Mouse (Mus musculus) embryo, embryonic 10 days (tissue): ENCODE data around the gene Utp20.
"Not testable (repeated sequence)": the region's sequence is repeated elsewhere in the genome, so short reads cannot be mapped to it uniquely, and the experiment has no call there.

ENCODE experiments used
- DNase-seq: peaks from one replicate; pipeline ENCODE4 v3.0.0-alpha.2; 2015; ENCODE audit warnings: low spot score

The Utp20 gene

DNA sequence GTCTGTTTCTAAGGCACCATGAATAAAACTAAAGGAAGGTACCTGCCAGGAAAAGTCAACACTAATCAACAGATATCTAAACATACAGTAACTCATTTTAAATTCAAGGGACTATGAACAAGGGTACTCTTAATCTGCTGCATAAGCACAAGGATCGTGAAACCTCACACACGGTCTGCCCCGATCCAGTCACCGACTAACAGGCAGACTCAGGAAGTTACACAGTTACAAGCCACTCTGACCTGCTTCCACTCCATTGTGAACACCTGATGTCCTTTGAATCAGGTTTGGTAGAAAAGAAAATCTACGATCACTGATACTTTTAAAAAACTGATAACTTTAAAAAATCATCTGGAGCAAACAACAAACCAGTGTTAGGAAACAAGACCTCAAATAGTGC is 42.7 kb downstream of the Utp20 start:
- no peak for DNase-seq

DNA sequence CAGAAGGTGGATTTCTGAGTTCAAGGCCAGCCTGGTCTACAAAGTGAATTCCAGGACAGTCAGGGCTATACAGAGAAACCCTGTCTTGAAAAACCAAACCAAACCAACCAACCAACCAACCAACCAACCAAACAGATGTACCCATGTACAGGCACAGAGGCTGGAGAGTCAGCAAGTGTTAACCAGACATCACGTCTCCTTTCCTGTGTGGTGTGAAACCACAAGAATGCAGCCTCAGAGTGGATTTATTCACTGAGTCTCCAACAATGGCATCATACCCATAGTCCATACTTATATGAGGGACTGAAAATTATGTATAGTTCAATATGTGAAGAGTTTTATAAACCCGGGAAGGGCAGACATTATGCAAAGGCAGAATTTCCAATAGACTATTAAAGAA is 43.5 kb downstream of the Utp20 start:
- DNase-seq, result not testable (repeated sequence)

DNA sequence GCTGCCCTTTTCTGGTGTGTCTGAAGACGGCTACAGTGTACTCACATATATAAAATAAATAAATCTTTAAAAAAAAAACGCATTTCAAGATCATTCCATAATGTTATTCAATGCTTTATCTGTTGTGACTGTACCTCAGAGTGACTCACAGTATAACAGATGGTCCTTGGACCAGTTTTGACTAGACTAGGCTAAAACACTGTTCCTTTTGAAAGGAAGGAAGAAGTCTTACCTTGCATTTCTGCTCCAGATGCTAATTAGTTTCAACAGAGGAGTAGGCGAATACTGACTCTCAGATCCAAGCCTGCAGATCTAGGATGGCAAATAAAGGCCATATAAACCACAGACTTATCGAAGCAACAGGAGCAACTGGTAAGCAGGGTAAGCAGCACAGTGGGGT is 45.9 kb downstream of the Utp20 start:
- no peak for DNase-seq

DNA sequence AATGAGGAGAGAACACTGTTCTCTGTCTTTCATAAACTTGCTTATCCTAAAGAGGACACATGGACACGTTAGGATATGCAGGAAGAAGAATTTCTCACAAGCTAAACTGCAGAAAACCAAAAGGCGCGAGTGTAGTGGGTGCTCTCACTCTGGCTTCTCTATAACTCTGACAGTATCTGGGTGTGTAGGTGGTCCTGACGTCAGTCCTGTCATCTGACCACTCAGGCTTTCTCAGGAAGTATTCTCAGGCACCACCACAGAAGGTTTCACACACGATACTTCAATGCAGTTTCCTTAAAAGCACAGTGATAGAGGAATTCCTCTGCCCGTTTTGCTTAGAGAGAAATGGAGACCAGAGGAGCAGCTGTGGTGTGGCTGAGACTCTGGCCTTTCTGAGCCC is 50.4 kb downstream of the Utp20 start:
- DNase-seq, result no peak

DNA sequence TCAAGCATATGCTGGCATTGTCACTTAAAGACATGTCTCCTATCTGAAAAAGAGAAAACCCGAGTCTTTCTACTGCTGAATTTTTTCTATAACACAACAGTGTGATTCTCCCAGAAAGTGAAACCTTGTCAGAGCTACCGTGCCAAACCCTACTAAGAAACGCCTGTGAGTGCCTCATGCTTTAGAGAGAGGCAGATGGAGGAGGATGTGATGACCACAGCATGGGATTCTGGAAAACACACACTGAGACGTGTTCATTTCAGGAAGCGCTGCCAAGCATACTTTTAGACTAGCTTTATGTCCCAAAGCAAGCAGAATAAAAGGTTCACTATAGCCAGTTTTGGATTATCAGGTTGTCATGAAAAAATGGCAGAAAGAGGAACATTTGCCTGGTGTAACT is 53.6 kb downstream of the Utp20 start:
- DNase-seq, result not testable (repeated sequence)

DNA sequence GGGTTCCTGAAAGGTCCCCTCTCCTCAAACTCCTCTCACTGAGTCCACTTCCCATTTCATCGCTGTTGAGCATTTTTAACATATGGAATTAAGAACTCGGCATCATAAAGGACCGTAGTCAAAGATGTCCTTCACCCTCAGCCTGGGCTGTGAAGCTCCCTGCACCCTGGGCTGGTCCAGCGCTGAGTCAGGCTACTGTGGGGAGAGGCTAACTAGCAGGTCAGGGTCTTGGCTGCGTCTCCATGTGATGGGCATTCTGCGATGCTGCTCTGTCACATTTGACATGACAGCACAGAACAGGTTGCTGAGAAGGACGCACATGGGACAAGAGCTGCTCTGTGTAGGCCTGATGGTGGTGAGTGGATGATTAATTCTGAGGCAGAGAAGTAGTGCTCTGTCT is 56.9 kb downstream of the Utp20 start:
- no peak for DNase-seq

DNA sequence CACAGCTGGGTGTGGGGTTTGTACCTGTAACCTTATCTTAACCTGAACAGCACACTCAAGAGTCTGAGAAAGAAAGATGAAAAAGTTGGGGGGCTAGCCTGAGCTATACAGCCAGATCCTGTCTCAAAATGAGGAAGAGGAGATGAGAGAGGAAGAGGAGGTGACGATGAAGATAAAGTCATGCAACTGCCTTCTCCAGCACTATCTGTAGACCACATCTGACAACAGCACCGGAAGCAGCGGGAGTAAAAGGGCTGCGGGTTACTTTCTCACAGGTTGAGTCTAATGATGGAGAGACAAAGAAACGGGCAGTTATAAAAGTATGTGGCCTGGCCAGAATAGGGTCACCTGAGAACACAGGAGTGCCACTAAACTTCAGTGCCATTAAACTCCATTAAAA is 57.6 kb downstream of the Utp20 start:
- DNase-seq, result no peak

DNA sequence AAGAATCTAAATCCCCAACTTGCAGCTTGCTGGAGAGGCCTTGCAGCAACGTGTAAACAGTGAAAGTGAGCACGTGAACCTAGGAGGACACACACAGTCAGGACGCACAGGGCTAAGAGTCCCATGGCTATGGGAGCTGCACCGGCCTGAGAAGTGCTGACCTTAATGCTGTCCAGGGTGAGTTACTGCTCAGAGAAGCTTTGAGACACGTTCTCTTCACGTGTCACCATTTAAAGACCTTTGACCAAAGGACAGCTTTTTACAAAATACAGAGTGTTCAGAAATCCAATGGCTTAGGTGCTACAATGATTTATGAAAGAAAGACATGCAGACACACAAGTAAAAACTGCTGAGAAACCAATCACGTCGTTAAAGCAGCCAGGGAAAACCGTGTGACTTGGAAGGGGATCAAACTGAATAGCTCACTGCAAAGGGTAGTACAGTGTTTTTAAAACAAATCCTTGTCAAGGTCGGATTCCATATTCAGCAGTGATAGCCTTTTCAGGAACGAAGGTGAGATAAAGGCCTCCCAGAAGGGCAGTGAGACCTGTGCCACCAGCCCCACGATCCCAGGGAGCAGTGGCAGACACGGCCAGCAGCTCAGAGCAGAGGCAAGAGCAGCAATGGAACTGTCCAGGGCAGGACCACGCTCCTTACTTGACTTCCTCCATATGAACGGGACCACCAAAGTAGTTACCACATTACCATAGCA is 61.0 kb downstream of the Utp20 start:
- DNase-seq, result no peak

DNA sequence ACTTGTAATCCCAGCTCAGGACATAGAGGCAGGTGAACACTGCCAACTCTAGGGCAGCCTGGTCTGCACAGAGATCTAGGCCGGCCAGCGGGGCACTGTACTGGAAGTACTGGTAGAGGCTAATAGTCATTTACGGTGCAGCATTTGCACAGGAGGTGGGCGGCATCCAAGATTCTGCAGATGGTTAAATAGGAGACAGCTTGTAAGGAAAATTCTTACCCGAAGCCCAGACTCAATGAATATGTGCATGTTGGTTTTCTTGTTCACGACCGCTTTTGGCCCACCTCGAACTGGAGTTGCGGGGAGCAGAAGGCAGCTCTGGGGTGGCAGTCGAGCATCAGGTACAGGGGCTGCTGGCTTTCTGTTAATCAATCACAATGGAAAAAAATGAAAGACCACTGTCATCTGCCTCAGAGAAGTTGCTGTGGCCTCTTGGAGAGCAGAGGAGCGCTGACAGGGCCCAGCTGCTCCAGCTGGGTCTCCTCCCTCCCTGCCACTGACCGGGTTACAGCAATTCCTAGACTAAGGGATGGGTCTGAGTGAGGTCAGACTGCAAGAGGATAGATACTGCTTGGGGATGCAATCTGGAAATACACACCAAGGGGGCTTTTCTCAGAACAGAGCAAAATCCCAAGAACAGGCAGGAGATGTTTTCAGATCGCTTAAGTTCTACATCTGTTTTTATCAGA is 64.9 kb downstream of the Utp20 start:
- DNase-seq, result no peak

DNA sequence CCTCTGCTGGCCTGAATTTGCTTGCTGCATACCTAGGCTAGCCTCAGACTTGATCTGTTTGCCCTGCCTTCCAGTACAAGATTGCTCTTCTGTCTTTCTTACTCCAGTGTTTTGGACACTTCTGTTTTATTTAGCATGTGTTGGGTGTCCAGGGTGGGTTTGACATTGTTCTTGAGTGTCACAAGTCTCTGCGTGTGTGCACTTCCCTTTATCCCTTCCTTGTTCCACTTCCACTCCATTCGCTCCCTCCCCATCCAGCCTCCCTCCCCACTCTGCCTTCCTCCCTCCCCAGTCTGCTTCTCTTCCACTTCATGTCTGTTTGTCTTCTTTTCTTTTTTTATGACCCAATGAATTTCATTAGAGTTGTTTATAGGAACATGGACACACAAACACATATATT is 85.2 kb downstream of the Utp20 start:
- no peak for DNase-seq

DNA sequence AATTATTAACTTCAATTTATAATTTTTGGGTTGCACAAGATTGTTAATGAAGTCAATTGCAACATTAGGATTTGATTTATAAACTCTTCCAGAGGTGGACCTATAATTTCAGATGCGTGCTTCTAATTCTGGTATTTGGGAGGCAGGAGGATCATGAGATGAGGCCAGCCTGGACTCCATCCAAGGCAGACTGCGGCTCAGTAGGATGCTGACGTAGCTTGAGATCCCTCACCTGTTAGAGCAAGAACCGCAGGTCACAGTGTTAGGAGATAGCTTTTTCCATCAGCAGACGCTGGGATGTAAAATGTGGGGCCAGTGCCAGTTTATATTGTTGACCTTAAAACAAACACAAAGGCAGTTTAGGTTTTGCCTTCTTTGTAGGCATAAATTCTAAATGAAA is 85.8 kb downstream of the Utp20 start:
- no peak for DNase-seq

DNA sequence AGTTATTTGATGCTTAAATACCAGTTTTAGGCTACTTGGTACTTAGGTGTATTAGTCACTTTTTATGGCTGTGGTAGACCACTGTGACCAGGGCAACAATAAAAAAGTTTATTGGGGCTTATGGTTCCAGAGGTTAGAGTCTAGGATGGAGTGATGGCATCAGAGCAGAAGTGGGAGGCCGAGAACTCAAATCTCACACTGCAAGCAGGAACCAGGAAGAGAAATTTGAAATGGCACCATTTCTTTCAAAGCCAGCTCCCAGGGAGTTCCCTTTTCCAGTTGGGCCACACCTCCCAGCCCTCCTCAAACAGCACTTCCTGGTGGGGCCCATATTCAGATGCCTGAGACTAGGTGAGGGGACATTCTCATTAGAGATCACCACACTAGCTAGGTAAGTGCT is 86.8 kb downstream of the Utp20 start:
- DNase-seq, result no peak

DNA sequence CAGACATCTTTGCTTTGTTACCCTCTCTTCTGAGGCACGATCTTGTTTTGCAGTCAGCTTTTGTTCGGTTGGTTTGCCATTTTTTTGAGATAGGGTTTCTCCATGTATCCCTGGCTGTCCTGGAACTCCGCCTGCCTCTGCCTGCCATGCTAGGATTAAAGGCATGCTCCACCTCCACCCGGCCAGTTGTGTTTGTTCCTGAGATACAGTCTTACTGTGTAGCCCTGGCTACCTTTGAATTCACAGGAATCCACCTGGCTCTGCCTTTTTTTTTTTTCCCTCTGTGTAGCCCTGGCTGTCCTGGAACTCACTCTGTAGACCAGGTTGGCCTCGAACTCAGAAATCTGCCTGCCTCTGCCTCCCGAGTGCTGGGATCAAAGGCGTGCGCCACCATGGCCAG is 87.5 kb downstream of the Utp20 start:
- not testable (repeated sequence) for DNase-seq

DNA sequence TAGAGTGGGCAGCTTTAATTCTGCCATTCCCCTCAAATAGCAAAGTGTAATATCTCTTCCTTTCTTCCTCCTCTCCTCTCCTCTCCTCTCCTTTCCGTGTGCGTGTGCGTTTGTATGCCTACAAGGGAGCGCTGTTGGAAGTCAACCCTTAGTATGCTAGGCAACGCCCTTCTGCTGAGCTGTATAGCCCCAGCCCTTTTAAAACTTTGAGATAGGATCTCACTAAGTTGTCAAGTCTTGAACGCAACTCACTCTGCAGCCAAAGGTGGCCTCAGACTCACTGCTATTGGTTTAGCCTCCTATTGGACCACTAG is 94.3 kb downstream of the Utp20 start:
- DNase-seq, result no peak

DNA sequence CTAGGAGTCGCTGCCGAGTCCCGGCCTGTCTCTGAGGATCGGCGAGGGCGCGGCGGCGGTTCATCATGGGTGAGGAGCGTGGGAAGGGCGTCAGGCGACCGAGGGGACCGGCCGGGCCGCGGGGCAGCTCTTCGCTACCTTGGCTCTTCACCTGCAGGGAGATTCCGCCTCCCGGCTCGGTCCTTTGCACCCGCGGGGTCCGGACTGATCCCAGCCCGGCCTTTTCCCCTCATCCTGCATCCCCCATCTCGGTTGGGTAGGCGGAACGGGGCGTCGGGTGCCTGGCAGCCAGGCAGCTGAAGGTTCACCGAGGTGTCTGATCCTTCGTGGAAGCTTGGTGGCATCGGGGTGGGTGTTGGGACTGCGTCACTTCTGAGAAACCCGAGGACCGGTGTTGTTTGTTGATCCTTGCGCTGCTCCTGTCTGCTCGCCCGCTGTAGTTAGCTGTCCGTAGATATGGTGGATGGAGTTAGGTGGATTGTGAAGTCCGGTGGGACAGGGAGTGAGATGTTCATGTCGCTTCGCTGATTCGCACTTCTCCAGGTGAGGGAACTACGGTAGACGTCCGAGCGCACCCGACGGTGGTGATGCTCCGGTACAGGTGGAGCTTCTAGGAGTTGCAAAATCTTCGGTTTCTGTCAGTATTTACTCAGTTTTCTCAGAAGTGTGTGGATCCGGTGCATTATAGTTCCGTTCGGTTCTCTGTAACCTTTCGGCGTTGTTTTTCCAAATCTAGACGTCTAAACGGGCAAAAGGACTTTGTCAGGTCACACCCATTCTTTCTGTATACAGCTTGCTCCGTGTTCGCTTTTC is 94.9 kb downstream of the Utp20 start:
- peak; percentile 40 for DNase-seq

DNA sequence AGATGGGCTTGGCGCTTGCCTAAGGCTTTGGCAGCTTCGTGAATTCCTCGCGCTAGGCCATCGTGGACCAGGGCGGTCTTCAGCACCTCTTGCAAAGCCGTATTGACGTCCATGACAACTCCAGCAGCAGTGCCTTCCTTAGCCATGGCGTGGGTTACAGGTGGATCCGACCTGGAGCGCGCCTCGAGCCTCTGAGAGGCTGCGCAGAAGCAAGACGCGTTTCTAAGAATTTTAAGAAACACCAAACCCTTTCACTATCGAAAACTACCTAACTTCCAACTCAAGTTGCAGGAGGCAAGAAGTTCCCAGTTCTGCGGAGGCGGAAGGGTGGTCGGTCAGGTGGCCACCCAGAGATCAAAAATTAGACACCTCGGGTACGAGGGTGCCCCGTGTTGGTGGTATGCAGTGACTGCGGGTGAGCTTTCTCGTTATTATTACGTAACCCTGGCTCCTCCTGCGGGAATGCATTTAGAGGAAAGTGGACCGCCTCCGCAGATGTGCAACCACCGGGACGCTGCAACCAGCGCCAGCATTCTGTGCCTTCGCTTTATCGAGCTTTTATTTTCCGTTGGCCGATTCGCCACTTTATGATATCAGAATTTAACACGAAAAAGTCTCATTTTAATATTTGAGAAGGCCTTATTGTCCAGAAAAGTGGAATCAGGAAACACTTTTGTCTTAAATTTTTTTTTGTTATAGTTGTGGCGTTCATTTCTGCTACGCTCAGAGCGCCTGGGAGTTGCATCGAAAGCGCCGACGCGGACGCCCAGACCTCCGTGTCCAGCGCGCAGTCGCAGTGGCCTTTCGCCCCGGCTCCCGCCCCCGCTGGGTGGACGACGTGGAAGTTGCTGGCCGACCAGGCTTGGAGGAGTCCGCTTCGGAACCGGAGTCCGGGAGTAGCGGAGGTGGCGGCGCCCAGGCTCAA is 95.8 kb downstream of the Utp20 start, which contains the start of gene Arl1:
Gene Arl1, plus strand, starts transcription at position 288 of the 925 bp plus-strand sequence.
- DNase-seq, result peak; percentile 94

DNA sequence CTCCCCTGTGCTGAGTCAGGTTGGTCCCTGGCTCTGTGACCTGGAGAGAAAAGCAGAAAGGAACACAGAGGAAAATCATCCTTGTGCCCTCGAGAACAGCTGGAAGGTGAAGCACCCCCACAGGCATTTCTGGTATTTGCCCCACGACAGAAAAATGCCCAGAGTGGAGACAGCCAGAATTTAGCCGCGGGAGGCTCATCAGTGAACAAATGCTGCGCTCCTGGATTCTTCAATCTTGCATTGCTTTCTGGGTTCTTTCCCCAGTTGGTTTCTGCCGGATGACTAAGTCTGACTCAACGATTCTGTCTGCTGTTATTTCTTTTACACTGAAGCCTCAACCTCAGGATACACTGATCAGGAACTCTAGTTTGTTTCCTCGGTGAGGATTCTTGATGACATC is 98.4 kb downstream of the Utp20 start:
- no peak for DNase-seq

DNA sequence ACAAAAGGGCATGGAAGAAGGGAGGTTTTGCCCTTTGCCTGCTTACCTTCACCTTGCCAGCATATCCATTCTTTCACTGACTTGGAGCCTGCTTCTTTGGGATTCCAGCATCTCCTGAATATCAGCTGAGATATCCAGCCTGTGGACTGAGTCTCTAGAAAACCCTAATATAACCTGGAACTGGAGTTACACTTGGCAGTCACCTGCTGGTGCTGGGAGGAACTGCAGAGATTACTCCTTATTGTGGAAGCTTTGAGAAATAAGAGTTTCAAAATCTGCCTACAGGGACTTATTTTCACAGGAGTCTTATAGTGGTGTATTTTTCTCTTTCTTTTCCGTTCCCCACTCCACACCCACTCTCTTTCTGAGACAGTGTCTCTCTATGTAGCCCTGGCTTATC is 99.5 kb downstream of the Utp20 start:
- DNase-seq, result peak; percentile 65

DNA sequence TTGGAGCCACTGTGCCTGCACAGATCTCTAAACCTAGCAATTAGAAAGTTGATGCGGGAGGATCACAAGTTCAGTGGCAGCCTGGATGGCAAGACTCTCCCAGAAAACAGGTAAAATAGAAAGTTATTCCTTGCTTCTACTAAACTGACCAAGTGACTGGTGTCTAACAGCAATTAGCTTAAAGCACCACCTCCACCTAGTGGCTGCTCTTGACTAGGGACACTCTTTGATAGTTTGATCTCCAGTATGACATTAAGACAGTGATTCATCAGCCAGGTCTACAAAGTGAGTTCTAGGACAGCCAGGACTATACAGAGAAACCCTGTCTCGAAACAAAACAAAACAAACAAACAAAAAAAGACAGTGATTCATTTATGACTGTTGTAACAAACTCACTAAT is 101.3 kb downstream of the Utp20 start:
- peak; percentile 64 for DNase-seq

DNA sequence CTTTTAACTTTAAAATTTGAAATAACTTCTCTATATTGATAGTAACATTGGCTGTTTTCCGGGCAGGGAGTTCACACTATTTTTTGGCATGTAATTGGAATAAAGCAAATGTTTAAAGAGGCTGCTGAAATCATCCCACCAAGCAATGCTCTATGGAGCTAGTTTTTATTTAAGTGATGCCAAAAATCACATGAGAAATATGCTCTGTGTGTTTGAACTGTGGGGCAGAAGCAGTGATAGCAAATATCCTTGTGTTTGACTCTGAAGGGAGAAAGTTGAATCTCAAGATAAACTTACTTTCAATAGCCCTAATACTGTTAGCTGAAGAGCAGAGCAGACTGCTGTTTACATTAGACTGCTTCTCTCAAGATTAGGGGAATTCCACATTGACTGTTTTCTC is 107.0 kb downstream of the Utp20 start:
- no peak for DNase-seq

DNA sequence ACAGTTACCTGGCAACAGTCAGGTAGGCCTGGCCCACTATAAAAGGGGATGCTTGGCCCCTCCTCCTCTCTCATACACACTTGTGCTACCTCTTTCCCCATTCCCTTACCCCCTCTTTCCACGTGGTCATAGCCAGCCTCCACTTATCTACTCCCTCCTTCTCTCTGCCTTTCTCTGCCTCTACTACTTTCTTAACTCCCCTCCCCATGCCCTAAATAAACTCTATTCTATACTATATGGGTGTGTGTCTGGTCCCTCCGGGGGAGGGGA is 108.9 kb downstream of the Utp20 start:
- no peak for DNase-seq

DNA sequence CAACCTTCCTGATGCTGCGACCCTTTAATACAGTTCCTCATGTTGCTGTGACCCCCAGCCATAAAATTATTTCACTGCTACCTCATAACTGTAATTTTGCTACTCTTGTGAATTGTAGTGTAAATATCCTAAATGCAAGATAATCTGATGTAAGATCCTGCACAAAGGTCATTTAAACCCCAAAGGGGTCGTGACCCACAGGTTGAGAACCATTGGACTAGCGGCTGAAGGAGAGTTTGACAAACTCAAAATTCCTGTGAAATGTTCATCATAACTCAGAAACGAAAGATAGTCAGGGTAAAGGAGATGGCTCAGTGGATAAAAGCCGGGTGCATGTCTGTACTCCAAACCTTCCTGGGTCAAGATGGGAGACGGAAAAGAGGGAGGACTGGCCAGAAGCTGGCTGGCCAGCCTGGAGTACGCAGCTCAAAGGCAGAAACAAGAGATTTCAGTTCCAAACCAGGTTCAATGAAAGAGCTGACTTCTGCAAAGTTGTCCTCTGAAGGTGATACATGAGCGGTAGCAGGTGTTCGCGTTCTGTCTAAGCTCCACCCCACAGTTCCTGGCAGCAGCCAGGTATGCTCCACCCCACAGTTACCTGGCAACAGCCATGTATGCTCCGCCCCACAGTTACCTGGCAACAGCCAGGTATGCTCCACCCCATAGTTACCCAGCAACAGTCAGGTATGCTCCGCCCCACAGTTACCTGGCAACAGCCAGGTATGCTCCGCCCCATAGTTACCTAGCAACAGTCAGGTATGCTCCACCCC is 109.4 kb downstream of the Utp20 start:
- DNase-seq, result no peak
